Mouse (Mus musculus) MEL (cell line): ENCODE measurements around the gene Barx2. TPM values are rescaled to one million over a fixed set of nuclear protein-coding genes. Genes with fewer than 3 reads are reported as not detected.
A peak's percentile ranks its signal among the peaks of the same experiment; 100 is the strongest.
"Not testable (repeated sequence)": the region's sequence is repeated elsewhere in the genome, so short reads cannot be mapped to it uniquely, and the experiment has no call there.

Source experiments
- DNase-seq: peaks from one replicate; pipeline ENCODE4 v3.0.0; 2011; ENCODE audit warnings: low read depth, low spot score
- H3K27ac ChIP-seq: 2 replicates; pipeline ENCODE4 v1.5.1; 2012; ENCODE audit warnings: low read depth, mild to moderate bottlenecking, control low read depth, low read length, moderate library complexity; ENCODE audit not compliant: control insufficient read depth
- H3K27me3 ChIP-seq, 2 experiments: fragments of 150-350 bp in 1 of 2; sonication (generic) in 1 of 2; 2 replicates each; pipeline ENCODE4 v1.6.1; 2012; ENCODE audit warnings: low read length in 2 of 2, mild to moderate bottlenecking in 2 of 2, improper control_type of control experiment in 1 of 2, moderate library complexity in 1 of 2; ENCODE audit not compliant: insufficient read depth in 2 of 2, control insufficient read depth in 1 of 2
- H3K36me3 ChIP-seq, 2 experiments: 2 replicates each; pipeline ENCODE4 v1.6.1; 2012 to 2014; ENCODE audit warnings: low read length in 2 of 2, improper control_type of control experiment in 1 of 2, inconsistent platforms in 1 of 2, mild to moderate bottlenecking in 1 of 2; ENCODE audit not compliant: insufficient read depth in 2 of 2, control insufficient read depth in 1 of 2
- H3K4me1 ChIP-seq, 2 experiments: fragments of 150-350 bp in 1 of 2; sonication (generic) in 1 of 2; 2 replicates each; pipeline ENCODE4 v1.6.1; 2012; ENCODE audit warnings: low read length in 2 of 2, improper control_type of control experiment in 1 of 2, mild to moderate bottlenecking in 1 of 2; ENCODE audit not compliant: insufficient read depth in 2 of 2, control insufficient read depth in 1 of 2
- H3K4me3 ChIP-seq, 2 experiments: fragments of 150-350 bp in 1 of 2; sonication (generic) in 1 of 2; 2 replicates each; pipeline ENCODE4 v1.5.1; 2012; ENCODE audit warnings: low read depth in 2 of 2, low read length in 2 of 2, mild to moderate bottlenecking in 2 of 2, moderate library complexity in 2 of 2, control low read depth in 1 of 2, improper control_type of control experiment in 1 of 2; ENCODE audit not compliant: control insufficient read depth in 1 of 2, insufficient read depth in 1 of 2
- H3K79me2 ChIP-seq: 2 replicates; pipeline ENCODE4 v1.6.1; 2012; ENCODE audit warnings: mild to moderate bottlenecking, low read length, moderate library complexity; ENCODE audit not compliant: control insufficient read depth, poor library complexity, insufficient read depth
- H3K9ac ChIP-seq: 2 replicates; pipeline ENCODE4 v1.6.1; 2012; ENCODE audit warnings: low read depth, mild to moderate bottlenecking, control low read depth, low read length, moderate library complexity; ENCODE audit not compliant: control insufficient read depth, poor library complexity, severe bottlenecking
- H3K9me3 ChIP-seq: fragments of 150-350 bp; sonication (generic); replicated peaks from 2 replicates; pipeline ENCODE4 v1.6.1; 2012; ENCODE audit warnings: mild to moderate bottlenecking, low read length, improper control_type of control experiment, moderate library complexity; ENCODE audit not compliant: insufficient read depth
- CTCF ChIP-seq, 3 experiments: IDR thresholded peaks in 2 of 3; conservative IDR thresholded peaks in 1 of 3; 2 replicates each; pipeline ENCODE4 v1.5.1; 2011 to 2012; ENCODE audit warnings: low read length in 3 of 3, low read depth in 2 of 3, mild to moderate bottlenecking in 2 of 3, improper control_type of control experiment in 1 of 3, inconsistent platforms in 1 of 3, mixed read lengths in 1 of 3, moderate library complexity in 1 of 3; ENCODE audit not compliant: control insufficient read depth in 1 of 3, insufficient read depth in 1 of 3, poor library complexity in 1 of 3, severe bottlenecking in 1 of 3
- ELF1 ChIP-seq: IDR thresholded peaks from 2 replicates; pipeline ENCODE4 v1.6.1; 2014; ENCODE audit warnings: low read depth, mild to moderate bottlenecking, inconsistent platforms, low read length, improper control_type of control experiment, moderate library complexity
- EP300 ChIP-seq, 2 experiments: IDR thresholded peaks; 2 replicates each; pipeline ENCODE4 v1.6.1; 2011; ENCODE audit warnings: improper control_type of control experiment in 2 of 2, low read length in 2 of 2, low read depth in 1 of 2, mild to moderate bottlenecking in 1 of 2
- HCFC1 ChIP-seq: IDR thresholded peaks from 2 replicates; pipeline ENCODE4 v1.6.1; 2012; ENCODE audit warnings: low read depth, mild to moderate bottlenecking, inconsistent platforms, low read length, improper control_type of control experiment, moderate library complexity
- MYC ChIP-seq: IDR thresholded peaks from 2 replicates; pipeline ENCODE4 v1.6.1; 2011; ENCODE audit warnings: low read depth, mild to moderate bottlenecking, low read length, improper control_type of control experiment, moderate library complexity
- POLR2A ChIP-seq, 2 experiments: IDR thresholded peaks; 2 replicates each; pipeline ENCODE4 v1.6.1; 2011 to 2012; ENCODE audit warnings: low read length in 2 of 2, mild to moderate bottlenecking in 2 of 2, control low read depth in 1 of 2, improper control_type of control experiment in 1 of 2, low read depth in 1 of 2, moderate library complexity in 1 of 2; ENCODE audit not compliant: control insufficient read depth in 1 of 2, insufficient read depth in 1 of 2, poor library complexity in 1 of 2
- RAD21 ChIP-seq: IDR thresholded peaks from 2 replicates; pipeline ENCODE4 v1.6.1; 2011; ENCODE audit warnings: mild to moderate bottlenecking, low read depth, low read length, improper control_type of control experiment
- RCOR1 ChIP-seq: IDR thresholded peaks from 2 replicates; pipeline ENCODE4 v1.6.1; 2012; ENCODE audit warnings: low read depth, mild to moderate bottlenecking, inconsistent platforms, low read length, improper control_type of control experiment
- SMC3 ChIP-seq: IDR thresholded peaks from 2 replicates; pipeline ENCODE4 v1.6.1; 2011; ENCODE audit warnings: low read depth, low read length, improper control_type of control experiment
- TAL1 ChIP-seq: IDR thresholded peaks from 2 replicates; pipeline ENCODE4 v1.6.1; 2012; ENCODE audit warnings: mild to moderate bottlenecking, inconsistent platforms, low read length, moderate library complexity, mixed read lengths
- TBP ChIP-seq: IDR thresholded peaks from 2 replicates; pipeline ENCODE4 v1.8.0; 2011; ENCODE audit warnings: low read depth, low read length, improper control_type of control experiment
- polyA plus RNA-seq, 2 experiments: library from polyadenylated mRNA; stranded (reverse) in 1 of 2; unstranded in 1 of 2; fragments of >175 nt in 1 of 2; fragments of >200 nt in 1 of 2; gene quantifications; 2 replicates each; pipeline versions ENCODE4 v1.2.1 to v1.2.4; 2012; ENCODE audit warnings: low replicate concordance in 2 of 2, low read depth in 1 of 2; ENCODE audit not compliant: insufficient read length in 2 of 2, insufficient read depth in 1 of 2, missing spikeins in 1 of 2
- total RNA-seq: library from RNA; depleted of rRNA; stranded (reverse); fragments of 300-350 nt; gene quantifications from 2 replicates; pipeline ENCODE4 v1.2.3, GENCODE M21; 2012

Barx2 gene
- total and polyA plus RNA-seq, 3 experiments: not detected

- H3K79me2 ChIP-seq: no peaks in the 10 kb centered on the region
- H3K4me1 ChIP-seq: no peaks in the 10 kb centered on the region
- H3K4me3 ChIP-seq: no peak overlapping the region
- H3K36me3 ChIP-seq: no peaks in the 10 kb centered on the region
- DNase-seq: no peak
- no peaks in the 10 kb centered on the region for H3K9me3 ChIP-seq
- no peak for TF ChIP-seq TBP
- TF ChIP-seq EP300 (IDR thresholded peaks at IDR 0.05; ENCODE audit: low read depth in 1 of 2, low read length in 2 of 2): no peak
- no peak for TF ChIP-seq RCOR1
- no peak for TF ChIP-seq HCFC1
- TF ChIP-seq TAL1: no peak
- TF ChIP-seq POLR2A (IDR thresholded peaks at IDR 0.05; ENCODE audit: control insufficient read depth in 1 of 2, insufficient read depth in 1 of 2, low read depth in 1 of 2, low read length in 2 of 2, poor library complexity in 1 of 2): no peak
- no peak overlapping the region for H3K9ac ChIP-seq
- no peak overlapping the region for H3K27ac ChIP-seq
- H3K27me3 ChIP-seq: no peaks in the 10 kb centered on the region
Observed at GRCm38 (mm10) chr9:31949031-31949430, 35.8 kb upstream of the Barx2 start.

GRCm38 (mm10) chr9:31947051-31947450 lies 33.8 kb upstream of the Barx2 start:
- no peak overlapping the region for H3K9ac ChIP-seq
- H3K79me2 ChIP-seq: no peaks in the 10 kb centered on the region
- H3K9me3 ChIP-seq: no peaks in the 10 kb centered on the region
- no peak overlapping the region for H3K27ac ChIP-seq
- no peak for DNase-seq
- H3K4me1 ChIP-seq: no peaks in the 10 kb centered on the region
- H3K4me3 ChIP-seq: no peak overlapping the region
- no peak for TF ChIP-seq MYC
- TF ChIP-seq POLR2A (IDR thresholded peaks at IDR 0.05; ENCODE audit: control insufficient read depth in 1 of 2, insufficient read depth in 1 of 2, low read depth in 1 of 2, low read length in 2 of 2, poor library complexity in 1 of 2): no peak
- TF ChIP-seq HCFC1: no peak
- H3K36me3 ChIP-seq: no peaks in the 10 kb centered on the region
- H3K27me3 ChIP-seq: no peaks in the 10 kb centered on the region

GRCm38 (mm10) chr9:31942334-31942733 lies 29.1 kb upstream of the Barx2 start:
- no peak for DNase-seq

GRCm38 (mm10) chr9:31936486-31936885 lies 23.2 kb upstream of the Barx2 start:
- not testable (repeated sequence) for H3K9me3 ChIP-seq, H3K27ac ChIP-seq, H3K79me2 ChIP-seq, DNase-seq, H3K27me3 ChIP-seq, H3K36me3 ChIP-seq, H3K4me3 ChIP-seq, H3K9ac ChIP-seq, H3K4me1 ChIP-seq

More at GRCm38 (mm10) chr9:31942334-31942733, 29.1 kb upstream of the Barx2 start:
- no peaks in the 10 kb centered on the region for H3K27me3 ChIP-seq
- H3K36me3 ChIP-seq: no peaks in the 10 kb centered on the region
- H3K79me2 ChIP-seq: no peaks in the 10 kb centered on the region
- no peak overlapping the region for H3K9ac ChIP-seq
- H3K27ac ChIP-seq: no peak overlapping the region
- H3K4me3 ChIP-seq: no peak overlapping the region
- TF ChIP-seq CTCF (IDR thresholded peaks at IDR 0.05 in 2 of 3, conservative IDR thresholded peaks at IDR 0.05 in 1 of 3; ENCODE audit: control insufficient read depth in 1 of 3, insufficient read depth in 1 of 3, low read depth in 2 of 3, low read length in 3 of 3, poor library complexity in 1 of 3, severe bottlenecking in 1 of 3) (peak in 1 of 3 experiments; percentile 41; a peak in 2 of 6 replicates), ELF1 (no peak), SMC3 (peak; percentile 42), RAD21 (peak; percentile 39)
- no peaks in the 10 kb centered on the region for H3K9me3 ChIP-seq
- H3K4me1 ChIP-seq: no peaks in the 10 kb centered on the region
